Mouse (Mus musculus): ENCODE results near the gene Sphk2.
"Not testable (repeated sequence)": the region's sequence is repeated elsewhere in the genome, so short reads cannot be mapped to it uniquely, and the experiment has no call there.

The Sphk2 gene

DNA sequence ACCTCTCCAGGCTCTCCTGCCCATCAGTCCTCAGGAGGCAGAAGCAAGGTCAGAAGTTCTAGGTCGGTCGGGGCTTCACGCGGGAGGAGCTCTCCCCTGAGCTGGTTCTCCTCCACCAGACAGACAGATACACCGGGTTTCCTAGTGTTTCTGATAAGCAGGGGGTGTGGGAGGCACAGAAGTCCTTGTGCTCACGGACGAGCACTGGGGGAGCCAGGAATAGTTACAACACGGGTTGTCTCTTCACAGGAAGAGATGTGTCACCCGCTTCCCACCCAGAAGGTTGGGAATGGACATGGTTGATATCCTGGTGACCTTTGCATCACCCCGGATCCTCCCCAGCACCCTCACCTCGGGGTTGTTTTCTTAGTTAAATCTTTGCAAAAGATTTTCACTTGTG, 28.0 kb downstream of the Sphk2 start:
- no peak for DNase-seq

DNA sequence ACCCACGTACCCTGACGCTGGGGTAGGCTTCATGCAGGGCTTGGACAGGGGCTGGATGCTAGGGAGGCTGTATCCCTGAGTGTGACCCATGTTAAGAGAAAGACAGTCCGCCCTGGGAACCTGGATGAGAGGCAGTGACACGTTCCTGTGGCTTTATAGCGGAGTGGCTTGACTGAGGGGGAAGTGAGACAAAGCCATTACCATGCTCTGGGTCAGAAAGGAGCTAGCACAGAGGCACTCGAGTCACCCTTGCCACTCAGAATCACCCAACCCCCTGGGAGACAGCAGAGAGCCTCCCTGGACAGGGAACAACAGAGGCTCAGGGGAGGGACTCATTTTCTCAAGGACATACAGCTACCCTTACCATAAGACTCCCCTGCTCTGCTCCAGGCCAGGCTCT, 28.7 kb downstream of the Sphk2 start:
- no peak for DNase-seq

DNA sequence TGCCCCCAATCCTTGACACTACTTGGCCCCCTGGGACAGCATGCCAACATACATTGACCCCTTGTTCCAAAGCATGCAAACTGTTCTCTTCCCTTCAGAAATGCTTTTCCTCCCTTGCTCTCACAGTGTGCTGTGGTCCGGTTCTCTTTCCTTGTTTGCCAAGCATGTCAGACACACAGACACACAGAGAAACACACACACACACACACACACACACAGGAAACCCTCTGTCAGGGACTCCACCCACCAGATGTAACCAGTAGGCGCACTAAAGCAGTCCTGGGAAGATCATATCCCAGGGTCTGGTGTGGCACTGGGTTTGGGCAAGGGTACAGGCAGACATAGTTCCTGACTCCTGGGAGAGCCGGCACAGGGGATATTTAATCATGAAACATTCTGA, 31.0 kb downstream of the Sphk2 start:
- DNase-seq: peak in 1 of 2 experiments; percentile 33

DNA sequence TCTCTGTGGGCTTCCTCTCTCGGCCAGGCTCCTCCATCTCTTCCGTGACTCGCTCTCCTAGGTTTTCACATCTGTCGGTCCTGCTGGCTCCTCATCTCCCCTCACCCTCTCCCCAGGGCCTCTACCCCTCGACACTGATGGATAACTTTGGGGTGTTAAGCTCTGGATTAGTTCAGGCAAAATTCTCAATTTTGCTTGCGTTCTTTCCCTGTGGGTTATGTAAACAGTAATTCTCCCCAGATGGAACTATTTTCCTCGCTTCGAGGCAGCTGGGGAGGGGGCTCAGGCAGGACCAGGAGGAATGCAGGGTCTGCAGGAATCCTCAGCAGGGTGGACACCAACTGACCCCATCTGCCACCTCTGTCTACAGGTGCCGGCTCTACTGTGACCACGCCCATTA, 32.0 kb downstream of the Sphk2 start:
- DNase-seq: no peak

DNA sequence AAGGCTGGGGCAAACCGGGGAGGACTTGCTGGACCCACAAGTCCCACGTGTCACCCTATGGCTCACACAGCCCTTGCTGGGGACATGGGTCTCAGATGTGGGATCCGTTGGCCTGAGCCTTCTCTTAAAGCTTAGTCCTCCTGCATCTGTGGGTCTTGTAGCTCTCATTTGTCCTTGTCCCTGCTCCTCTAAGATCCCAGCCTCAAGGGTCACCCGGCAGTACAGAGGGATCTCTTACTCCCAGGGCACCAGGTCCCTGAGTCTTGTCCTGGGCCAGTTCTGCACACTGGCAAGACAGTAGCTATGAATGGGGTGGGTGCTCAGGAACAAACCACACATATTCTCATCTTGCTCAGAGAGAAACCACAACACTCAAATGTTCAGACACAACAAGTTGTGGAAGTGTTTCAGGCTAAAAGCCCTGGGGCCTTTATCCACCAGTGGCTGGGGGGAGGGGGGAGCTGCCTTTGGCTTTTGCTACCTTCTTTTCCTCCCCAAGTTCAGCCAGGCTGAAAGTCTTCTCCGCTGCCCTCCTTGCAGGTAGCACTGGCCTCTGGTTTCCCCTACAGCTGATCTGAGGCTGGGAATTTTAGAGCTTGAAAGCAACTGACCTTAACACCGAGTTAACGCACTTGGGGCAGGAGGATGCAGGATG, 34.3 kb downstream of the Sphk2 start, which contains the start of gene Ntn5:
Gene Ntn5, plus strand, starts transcription at position 627 of the 655 bp plus-strand sequence.
- no peak for DNase-seq

DNA sequence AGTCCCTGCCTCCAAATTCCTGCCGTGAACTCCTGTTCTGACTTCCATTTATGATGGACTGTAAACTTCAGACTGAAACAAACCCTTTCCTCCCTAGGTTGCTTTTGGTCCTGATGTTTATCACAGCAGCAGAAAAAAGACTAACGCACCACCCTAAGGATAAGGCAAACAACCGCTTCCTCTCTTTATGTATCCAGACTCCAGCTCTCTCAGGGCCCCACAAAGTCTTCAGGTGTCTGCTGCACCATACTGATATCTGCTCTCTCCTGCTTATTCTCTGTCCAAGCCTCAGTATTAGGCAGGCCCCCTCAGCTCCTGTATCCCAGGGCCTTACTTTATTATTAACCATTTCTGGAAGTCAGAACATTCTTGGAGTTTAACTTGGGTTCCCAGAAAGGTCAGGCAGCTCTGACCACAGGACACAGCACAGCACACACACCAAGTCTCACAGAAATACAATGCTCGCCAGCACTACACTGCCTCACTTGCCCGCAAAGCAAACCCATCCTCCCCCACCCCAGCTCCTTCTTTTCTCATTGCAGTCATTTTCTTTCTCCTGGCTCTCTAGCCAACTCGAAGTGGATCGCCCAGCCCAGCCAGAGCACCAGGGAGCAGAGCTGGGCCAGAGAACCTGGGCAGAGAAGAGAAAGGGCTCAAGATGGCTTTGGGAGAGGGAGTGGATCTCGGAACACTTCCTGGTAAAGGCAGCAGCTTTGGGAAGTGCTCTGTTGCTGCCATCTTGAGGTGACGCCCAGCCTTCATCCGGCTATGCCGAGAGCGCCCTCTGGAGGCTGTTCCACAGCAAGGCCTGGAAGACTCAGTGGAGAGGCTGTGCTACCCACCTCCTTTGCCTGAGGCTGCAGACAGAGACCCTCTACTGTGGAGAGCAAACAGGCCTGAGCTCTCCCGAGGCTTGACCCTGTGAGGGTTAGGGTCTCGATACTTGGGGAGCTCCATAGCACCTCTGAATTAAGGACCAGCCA, 35.4 kb downstream of the Sphk2 start:
- DNase-seq: peak; percentile 91 to 93

DNA sequence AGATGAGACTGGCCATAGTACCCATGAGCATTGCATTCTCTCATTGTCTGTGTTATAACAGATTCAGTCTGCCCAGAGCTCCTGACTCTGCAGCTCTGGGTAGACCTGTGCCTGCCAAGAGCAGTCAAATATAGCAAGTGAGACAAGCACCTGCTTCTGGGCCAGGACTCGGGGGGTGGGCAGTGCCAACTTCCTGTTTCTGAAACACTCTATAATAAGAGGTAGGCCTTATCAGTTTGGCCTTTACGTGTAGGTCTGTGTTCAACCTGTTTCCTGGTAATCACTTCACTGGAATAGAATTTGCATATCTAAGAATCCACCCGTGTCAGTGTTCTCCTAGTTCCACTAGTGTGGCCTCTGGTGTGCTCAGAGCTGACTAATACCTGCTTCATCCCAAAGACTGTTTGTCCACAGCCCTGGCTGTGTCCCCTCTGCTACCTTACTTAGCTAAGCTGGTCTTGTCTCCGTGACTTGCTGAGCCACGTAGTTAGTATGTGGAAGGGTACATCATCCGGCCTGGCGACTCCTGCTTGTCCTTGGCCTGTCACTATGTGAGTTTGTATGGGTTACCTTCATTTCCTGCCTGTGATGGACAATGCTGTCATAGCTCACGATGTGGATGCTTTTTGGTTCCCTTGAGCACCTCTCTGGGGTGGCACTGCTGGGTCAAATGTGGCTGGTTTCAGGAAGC, 36.6 kb downstream of the Sphk2 start:
- DNase-seq: no peak

DNA sequence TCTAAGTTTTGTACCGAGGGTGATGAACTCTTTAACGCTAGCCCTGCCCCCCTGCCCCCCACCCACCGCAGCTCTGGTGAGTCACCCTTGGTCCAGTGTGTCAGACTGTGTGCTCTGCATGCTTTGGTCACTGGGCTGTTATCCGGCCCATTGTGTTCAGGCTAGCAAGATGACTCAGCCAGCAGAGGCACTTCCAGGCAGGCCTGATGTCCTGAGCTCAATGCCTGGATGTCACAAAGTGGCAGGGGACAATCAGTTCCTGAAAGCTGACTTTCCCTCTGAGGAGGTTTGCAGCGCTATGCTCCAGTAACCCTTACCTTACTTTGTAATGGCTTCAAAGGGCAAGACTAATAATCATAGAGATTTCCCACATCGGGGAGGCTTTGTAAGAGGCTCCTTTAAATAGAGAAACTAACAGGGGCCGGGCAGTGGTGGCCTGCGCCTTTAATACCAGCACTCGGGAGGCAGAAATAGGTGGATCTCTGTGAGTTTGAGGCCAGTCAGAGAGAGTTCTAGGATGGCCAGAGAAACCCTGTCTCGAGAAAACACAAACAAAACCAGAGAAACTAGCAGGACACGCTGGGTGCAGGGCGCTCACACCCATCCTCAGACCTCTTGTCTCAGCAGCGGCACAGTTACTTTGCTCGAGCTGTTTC, 37.7 kb downstream of the Sphk2 start:
- peak; percentile 35 to 74 for DNase-seq

DNA sequence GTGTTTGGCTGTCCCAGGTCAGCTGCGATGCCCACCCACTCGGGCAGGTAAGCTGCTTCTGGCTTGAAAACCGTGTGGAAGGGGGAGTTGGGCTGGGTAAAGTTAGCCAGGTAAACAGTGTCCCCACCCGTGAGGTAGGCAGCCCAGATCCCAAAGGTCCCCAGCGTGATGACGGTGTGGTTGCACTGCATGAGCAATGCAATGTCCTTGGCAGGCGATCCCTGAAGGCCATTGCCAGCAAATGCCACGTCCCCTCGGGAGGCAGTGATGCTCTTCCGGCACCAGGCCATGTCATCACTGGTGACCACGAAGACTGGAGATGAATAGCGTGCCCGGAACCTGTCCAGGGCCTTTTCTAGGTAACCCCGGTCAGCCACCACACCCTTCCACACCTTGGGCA, 39.3 kb downstream of the Sphk2 start:
- DNase-seq: no peak

DNA sequence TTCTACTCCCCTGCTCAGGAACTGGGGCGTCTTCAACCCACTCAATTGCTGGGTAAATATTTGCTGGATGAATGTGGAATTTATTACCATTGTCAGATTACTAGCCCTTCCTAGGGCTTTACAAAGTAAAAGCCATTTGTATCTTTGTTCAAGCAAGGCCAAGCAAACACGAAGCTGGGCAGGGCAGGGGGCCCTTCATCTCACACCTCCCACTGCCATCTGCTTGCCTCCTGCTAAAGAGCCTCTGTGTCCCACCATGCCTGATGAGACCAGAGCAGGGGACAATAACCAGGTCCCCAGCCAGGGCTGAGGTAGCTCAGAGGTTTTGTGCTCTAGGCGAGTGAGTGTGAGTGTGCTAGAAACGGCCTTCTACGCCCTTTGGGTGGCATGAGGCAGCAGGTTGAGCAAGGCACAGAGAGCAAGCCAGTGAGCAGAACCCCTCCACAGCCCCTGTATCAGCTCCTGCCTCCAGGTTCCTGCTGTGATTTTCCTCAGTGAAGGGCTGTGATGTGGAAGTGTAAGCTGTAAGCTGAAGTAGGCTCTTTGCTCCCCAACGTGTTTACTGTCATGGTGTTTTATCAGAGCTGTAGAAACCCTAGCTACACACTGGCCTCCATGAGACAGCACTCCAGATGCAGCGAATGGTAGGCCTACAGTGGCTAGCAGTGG, 40.0 kb downstream of the Sphk2 start:
- no peak for DNase-seq

DNA sequence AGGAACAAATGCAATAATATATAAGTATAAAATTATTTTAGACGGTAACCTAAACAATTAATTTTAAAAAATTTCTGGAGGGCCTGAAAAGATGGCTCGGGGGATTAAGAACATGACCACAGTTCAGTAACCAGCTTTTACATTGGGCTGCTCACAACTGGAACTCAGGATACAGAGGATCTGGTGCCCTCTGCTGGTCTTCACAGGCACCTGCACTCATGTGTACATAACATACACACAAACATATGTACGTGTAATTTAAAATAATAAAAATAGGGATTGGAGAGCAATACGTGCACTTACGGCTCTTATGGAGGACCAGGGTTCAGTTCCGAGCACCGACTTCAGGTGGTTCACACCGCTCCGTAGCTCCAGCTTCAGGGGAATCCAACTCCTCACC, 48.9 kb downstream of the Sphk2 start:
- no peak for DNase-seq

DNA sequence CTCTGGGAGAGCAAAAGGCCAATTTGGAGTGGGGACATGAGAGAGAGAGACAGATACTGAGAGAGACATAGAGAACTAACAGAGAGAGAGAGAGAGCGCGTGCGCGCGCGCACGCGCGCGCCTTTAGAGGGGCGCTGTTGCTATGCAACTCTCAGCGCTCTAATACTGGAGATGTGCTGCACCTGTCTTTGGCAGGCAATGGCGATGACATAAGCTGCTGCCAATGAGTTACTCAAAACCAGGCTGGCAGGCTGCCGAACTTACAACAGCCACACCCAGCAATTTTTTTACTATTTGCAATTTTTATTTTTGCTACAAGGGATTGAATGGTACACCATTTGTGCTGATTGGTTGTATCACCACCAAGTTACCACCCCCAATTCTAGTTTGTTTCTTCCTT, 50.0 kb downstream of the Sphk2 start:
- no peak for DNase-seq

DNA sequence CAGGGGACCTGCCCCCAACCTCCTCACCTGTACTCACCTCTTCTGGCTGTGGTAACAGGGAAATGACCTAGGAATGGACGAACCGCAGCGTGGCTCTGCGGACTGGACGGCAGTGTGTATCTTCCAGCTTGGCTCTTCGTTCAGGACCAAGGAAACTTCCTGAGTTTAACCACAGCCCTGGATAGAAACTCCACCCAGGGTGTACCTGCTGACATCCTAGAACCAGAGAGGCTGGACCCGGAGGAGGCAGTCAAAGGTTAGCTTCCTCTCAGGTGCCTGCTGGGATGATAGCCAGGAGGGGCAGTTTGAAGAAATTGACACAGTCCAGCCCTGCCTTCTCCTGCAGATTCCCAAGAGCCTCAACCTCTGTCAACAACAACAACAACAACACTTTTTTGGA, 51.6 kb downstream of the Sphk2 start, which contains the start of gene Fut2:
Gene Fut2, minus strand, starts transcription at position 234 of the 400 bp plus-strand sequence.
- no peak for DNase-seq

DNA sequence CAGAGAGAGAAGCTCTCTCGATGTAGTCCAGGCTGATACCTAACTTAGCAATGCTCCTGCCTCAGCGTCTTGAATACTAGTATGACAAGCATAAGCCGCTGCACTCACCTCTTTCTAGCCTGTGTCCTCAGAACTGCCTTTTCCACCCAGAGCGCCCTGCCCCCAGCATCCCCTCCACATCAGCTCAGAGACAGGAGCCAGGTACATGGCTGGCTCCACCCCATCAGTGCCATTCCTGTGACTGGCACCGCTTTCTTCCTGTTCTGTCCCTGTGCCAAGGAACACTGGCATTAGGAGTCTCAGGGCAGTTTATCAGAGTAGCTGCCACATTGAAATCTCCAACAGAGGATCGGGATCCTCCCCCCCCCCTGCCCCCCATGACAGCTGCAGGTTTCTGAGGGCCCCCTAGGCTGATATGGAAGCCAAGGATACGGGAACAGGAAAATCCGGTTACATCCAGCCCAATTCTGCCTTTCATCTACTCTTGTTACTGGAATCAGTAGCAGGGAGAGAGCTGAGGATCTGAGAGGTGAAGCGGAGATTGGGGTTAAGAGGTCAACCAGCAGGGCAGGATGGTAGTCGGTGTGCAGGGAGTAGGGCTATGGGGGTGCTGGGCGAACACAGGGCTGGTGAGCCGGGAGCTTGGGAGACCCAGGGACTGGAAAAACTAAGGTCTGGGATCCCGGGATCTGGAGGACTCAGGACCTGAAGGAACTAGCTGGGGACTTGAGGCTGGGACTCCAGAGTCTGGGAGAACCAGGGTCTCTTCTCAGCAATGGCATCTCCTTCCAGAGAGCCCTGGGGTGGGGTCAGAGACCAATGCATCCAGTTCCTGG, 52.3 kb downstream of the Sphk2 start:
- DNase-seq: no peak

DNA sequence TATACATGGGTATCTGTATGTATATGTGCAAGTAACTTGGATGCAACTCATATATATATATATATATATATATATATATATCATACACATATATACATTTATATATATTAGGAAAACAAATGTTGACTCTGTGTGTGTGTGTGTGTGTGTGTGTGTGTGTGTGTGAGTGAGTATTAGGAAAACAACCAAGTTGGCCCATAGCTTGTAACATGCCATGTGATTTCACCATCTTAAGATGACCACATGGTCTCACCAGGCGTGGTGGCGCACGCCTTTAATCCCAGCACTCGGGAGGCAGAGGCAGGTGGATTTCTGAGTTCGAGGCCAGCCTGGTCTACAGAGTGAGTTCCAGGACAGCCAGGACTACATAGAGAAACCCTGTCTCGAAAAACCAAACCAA, 56.1 kb downstream of the Sphk2 start:
- DNase-seq: not testable (repeated sequence)

DNA sequence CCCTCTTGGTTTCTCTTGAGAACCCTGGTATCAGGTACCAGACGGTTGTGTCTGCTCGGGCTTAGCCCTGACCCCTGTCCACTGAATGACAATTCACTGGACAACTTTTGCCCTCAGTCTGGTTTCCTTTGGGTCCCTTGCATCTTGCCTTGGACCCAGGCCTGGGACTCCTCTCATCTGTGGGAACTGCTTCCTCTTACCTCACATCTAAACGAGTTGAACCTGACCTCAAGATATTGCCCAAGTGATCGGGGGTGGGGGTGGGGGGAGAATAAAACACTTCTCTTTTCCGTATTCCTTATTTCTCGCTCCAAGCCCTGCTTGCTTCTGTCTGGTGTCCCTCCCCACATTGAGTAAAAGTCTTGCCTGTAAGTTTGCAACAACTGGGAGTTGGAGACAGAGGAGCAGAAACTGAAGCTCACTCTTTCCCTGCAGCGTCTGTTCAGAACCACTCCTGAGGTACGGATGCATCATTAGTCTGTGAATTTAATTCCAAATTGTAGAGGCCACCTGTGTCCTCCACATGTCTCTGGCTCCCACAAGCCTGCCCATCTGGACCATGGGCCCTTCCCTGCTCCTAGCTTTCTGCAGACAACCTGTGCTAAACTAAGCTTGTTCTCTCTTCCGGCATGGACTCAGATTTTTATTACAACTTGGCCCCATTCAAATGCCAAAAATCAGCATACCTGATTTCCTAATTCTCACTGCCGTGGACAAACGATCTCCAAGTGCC, 56.9 kb downstream of the Sphk2 start:
- DNase-seq: no peak

Measured in kidney, postnatal 25 days (tissue).